Mouse (Mus musculus) 416B (cell line): ENCODE results near the gene Vstm4.

Source experiments
- DNase-seq: peaks from one replicate; pipeline ENCODE4 v3.0.0; 2011; ENCODE audit warnings: low read depth

Vstm4 gene

GRCm38 (mm10) chr14:32856681-32857328, at the start of gene Vstm4:
Vstm4 (plus strand) TSS chr14:32856756.
- no peak for DNase-seq

DNA sequence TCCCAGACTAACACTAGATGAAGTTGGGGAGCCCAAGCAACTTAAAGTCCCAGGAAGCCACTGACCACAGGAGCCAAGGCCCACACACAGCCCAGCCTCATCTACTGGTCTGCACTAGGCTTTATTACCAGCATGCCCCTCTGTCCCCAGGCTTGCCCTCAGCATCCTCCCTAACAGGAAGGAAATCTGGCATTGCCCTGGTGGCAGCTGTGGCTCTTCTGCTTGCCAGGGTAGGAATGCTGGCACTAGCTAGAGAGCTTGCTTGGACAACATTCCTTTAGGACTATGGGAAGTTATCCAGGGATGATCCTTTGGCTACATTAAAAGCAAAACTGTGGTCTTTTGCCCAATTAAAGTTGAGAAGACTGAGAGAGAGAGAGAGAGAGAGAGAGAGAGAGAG, 46.4 kb upstream of the Vstm4 start:
- DNase-seq, result no peak

- no peak for DNase-seq
Observed at GRCm38 (mm10) chr14:32812429-32812828, 44.1 kb upstream of the Vstm4 start.

DNA sequence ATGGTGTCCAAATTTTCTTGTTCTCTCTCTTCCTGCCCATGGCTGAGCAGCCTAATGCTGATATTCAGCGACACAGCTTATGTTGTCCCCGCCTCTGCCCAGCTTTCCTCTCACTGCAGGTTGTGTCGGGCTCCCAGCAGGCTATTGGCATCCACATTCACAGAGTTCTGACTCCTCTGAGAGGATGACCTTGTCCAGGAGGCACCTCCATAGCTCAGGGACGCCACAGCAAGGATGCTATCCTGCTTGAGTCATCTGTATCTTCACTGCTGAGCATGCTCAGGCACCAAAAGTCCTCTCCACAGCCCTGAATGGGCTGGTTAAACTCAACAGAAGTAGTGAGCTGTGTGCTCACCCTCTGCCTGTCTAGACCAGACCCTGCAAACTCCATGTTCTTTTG, 41.6 kb upstream of the Vstm4 start:
- DNase-seq, result no peak

DNA sequence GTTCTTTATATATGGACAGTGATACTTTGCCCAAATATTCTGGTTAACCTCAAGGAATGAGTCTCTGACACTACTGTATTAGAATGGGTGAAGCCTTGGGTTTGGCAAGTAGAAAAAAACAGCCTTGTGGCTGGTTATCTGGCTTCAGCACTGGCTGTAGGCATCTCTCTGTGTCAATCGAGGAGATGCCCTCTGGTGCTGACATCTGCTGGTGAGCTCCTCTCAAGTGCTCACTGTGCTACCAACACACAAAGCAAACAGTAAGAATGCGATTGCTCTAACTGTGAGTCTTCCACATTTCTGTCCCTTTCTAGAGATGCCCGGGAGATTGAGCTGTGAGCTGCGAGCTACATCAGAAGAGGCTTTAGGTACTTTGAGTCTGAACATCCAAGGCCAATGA, 40.0 kb upstream of the Vstm4 start:
- DNase-seq, result peak; percentile 38

GRCm38 (mm10) chr14:32817258-32817657, 39.3 kb upstream of the Vstm4 start:
- DNase-seq, result no peak

DNA sequence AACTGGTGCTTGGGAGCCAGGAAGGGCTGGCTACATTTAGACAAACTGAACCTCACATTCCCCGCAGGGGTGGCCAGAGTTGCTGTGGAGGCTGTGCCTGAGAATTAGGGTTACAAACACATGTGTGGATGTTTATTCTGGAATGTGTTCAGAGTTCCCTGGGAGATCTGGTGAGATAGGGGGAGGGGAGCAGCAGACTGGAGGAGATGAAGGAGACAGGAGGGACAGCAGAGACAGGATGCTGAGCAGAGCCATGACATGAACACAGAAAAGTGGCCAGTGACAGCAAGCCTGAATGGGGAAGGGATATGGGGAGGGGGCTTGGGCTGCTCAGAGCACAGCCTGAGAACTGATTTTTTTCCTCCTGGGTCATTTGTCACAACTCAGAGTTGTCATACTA, 37.3 kb upstream of the Vstm4 start:
- no peak for DNase-seq

- DNase-seq, result no peak
Observed at GRCm38 (mm10) chr14:32822812-32823211, 33.7 kb upstream of the Vstm4 start.

- DNase-seq, result peak; percentile 47
Observed at GRCm38 (mm10) chr14:32823861-32824260, 32.7 kb upstream of the Vstm4 start.

- DNase-seq, result no peak
Observed at GRCm38 (mm10) chr14:32824267-32825150, 32.0 kb upstream of the Vstm4 start.

- DNase-seq, result no peak
Observed at GRCm38 (mm10) chr14:32825426-32826032, 31.0 kb upstream of the Vstm4 start.

GRCm38 (mm10) chr14:32827165-32827564, 29.4 kb upstream of the Vstm4 start:
- no peak for DNase-seq

GRCm38 (mm10) chr14:32827994-32828650, 28.4 kb upstream of the Vstm4 start:
- DNase-seq, result no peak

DNA sequence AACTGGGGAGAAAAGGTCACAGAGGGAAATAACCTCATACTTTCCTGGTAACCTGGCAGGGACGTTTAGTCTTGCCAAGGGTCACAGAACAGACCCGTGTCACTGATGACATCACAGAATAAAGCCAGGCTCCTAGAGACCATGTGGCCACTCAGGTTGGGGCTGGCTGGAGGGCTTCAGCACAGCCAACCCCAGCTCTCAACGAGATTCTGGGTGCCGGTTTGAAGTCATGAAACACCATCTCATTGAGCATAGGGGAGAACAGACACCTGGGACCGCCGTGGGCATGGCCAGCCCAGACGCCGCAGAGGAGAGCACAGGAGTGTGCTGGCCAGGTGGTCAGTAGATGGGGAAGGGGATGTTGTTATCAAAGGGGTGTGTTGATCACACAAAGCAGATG, 22.7 kb upstream of the Vstm4 start, which contains the start of gene Fam170b:
Gene Fam170b, plus strand, starts transcription at position 116 of the 400 bp plus-strand sequence.
- no peak for DNase-seq

DNA sequence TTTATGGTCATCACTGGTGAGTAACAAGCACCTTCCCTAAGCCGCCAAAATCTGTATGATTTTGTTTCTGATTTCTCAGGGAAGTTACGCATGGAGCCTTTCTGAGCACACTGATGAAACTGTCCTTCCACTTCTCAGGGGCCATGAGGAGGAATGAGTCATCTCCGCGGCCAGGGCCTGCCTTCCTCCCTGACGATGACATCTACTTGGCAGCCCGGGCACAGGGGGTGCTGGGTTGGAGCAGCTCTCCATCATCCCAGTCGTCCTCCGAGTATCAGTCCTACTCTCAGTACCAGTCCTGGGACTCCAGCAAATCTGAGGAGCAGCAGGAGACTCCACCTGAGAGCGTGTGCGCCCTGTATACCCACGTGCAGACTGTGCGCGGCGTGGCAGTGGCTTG, 21.4 kb upstream of the Vstm4 start:
- peak; percentile 81 for DNase-seq

DNA sequence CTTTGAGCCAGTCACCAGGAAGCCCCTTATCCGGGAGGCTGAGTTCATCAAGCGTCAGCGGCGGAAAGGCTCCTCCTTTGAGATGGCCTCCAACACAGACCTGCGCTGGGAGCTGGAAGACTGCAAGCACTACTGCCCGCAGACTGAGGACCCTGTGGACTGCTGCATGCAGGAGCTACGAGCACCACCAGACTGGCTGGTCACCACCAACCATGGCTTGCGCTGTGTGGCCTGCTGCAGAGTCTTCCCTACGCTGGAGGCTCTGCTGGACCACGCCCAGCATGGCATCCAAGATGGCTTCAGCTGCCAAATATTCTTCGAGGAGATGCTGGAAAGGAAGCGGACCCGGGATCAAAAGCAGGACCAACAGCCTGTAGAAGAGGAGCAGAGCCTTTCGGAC, 21.0 kb upstream of the Vstm4 start:
- DNase-seq, result no peak

DNA sequence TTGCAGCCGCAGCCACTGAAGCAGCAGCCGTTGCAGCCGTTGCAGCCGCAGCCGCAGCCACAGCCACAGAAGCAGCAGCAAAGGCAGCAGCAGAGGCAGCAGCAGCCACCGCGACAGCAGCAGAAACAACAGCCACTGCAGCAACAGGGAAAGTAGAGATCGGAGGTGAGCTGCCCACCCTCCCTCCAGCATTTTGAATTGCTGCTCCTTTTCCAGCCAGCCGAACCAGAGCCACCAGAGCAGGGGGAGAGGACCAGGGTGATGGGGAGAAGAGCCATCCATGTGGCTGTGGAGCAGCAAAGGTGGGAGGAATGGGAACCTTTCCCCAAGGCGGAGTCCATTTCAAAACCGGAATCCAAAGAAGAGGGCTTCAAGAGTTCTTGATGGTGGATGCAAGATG, 20.4 kb upstream of the Vstm4 start:
- DNase-seq, result no peak

GRCm38 (mm10) chr14:32842052-32842451, 14.5 kb upstream of the Vstm4 start:
- DNase-seq, result no peak

DNA sequence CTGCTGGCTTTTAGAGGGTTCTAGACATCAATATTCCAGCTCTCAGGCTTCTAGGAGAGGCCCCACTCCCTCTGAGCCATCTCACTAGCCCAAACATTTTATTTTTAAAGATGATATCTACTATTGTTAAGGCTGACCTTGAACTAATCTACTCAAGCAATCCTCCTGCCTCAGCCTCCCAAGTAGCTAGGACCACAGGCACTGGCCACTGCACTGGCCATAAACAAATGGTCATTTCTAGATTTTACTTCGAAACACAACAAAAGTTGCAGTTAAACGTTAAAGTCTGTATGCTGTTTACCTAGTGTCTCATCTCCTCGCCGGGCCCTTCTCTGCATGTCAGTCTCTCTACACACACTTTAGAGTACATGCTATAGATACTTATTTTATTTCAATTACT, 2.5 kb upstream of the Vstm4 start:
- DNase-seq, result peak; percentile 51

- DNase-seq, result no peak
Observed at GRCm38 (mm10) chr14:32856246-32856645, 310 bp upstream of the Vstm4 start.

DNA sequence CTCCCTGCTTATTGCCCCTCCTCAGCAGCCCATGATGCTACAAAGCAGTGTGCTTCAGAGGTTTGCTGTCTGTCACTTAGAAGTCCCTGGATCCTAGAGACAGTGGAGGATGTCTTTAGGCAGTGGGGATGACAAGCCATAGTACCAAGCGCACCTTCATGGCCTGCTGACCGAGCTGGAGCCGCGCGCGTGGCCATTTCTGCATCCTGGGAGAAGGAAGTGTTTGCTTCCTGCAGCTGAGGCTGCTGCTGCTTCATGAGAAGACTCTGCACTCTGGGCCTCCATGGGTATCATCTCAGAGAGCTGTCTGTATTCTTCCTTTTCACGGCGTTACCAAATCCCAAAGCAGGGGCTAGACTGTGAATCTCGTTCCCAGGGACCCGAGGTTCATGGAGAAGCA, 1.8 kb downstream of the Vstm4 start:
- no peak for DNase-seq

DNA sequence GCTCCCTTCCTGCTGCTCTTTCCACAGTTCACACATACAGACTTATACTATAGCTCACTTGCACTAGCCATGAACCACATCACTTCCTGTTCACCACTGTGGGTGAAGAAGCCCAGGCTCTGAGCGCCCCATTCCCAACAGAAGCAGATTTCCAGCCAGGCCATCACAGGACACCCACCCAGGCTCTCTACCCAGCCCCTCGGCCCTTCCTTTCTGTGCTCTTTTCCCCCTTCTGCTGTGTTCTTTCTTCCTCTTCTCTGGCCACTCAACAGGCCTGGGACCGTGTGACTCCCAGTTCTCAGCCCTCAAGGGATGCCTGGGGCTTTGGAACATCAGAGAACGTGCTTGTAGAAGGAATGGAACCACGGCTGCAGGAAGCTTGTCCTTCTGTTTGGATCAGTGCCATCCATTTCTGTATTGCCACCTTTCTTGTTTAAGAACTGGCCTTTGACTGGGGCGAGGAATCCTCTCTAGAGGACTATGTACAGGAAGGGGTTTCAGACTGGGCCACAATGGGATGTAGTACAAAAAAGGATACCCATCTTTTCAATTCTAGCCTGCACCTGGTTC, 2.5 kb downstream of the Vstm4 start:
- no peak for DNase-seq
